Mouse (Mus musculus) brain, embryonic 14.5 days (tissue): ENCODE results near the gene Cep85l.

Experiments used
- CTCF ChIP-seq: fragments of 200-500 bp; IDR thresholded peaks from 2 replicates; pipeline ENCODE4 v1.5.1; 2012; ENCODE audit warnings: inconsistent platforms, mild to moderate bottlenecking, moderate library complexity, borderline replicate concordance; ENCODE audit not compliant: insufficient read depth, insufficient read length; ENCODE audit errors: extremely low read depth
- POLR2A ChIP-seq: fragments of 200-500 bp; IDR thresholded peaks from 2 replicates; pipeline ENCODE4 v1.6.1; 2012; ENCODE audit warnings: mild to moderate bottlenecking, inconsistent platforms, borderline replicate concordance; ENCODE audit not compliant: poor library complexity, insufficient read depth, insufficient read length, severe bottlenecking; ENCODE audit errors: extremely low read depth

DNA sequence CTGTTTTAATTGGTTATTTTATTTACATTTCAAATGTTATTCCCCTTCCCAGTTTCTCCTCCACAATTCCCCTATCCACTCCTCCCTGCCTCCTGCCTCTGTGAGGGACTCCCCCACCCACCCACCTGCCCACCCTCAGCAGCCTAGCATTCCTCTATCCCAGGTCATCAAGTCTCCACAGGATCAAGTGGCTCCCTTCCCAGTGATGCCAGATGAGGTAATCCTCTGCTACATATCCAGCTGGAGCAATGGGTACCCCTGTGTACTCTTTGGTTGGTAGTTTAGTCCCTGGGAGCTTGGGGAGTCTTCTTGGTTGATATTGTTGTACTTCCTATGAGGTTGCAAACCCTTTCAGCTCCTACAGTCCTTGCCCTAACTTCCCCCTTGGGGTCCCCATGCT lies 107.5 kb downstream of the Cep85l start:
- TF ChIP-seq POLR2A (no peak), CTCF (no peak)
